Mouse (Mus musculus): ENCODE measurements at regions not wholly inside any gene's neighbourhood (a gene's known extent, or its start where the extent isn't known, plus 50 kb on each side); places are given as distances from the start of the nearest gene placed in this dataset.

DNA sequence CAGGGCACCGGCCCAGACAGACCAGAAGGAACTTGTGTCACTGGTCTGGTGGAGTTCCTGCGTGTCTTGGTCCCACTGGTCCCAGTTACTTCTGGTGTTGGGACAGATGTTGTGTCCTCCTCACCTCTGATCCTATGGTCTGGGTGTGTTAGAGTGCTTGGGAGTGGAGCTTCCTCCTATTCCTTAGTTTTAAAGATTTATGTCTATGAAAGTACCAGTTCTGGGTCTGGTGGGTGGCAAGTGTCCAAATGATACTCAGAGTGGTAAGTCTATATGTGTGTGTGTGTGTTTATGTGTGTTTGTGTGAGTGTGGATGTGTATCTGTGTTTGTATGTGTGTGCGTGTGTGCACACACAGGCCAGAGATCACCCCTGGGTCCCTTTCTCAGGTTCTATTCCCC lies 79.9 kb upstream of the Tpm1 start:
- no peaks in the 10 kb centered on the region for H3K27me3 ChIP-seq (ENCODE audit: control insufficient read depth, insufficient read depth, low read length)
- no peaks in the 10 kb centered on the region for H3K4me1 ChIP-seq (ENCODE audit: control insufficient read depth, insufficient read depth, low read length)
- no peak overlapping the region for H3K27ac ChIP-seq (ENCODE audit: low read depth, low read length)
- H3K9ac ChIP-seq (ENCODE audit: low read length), result no peak overlapping the region
- H3K4me2 ChIP-seq, result no peak overlapping the region
- H3K9me3 ChIP-seq (ENCODE audit: control insufficient read depth, low read length), result no peaks in the 10 kb centered on the region
- no peaks in the 10 kb centered on the region for H3K36me3 ChIP-seq (ENCODE audit: control insufficient read depth, insufficient read depth, low read length)
- DNase-seq (ENCODE audit: low spot score, missing footprints), result peak; percentile 68
- no peak overlapping the region for H3K4me3 ChIP-seq (ENCODE audit: low read depth, low read length)
- 87% methylated on average over 3 of the region's 3 CpGs for WGBS
- no peak for ATAC-seq (ENCODE audit: low FRiP score)

DNA sequence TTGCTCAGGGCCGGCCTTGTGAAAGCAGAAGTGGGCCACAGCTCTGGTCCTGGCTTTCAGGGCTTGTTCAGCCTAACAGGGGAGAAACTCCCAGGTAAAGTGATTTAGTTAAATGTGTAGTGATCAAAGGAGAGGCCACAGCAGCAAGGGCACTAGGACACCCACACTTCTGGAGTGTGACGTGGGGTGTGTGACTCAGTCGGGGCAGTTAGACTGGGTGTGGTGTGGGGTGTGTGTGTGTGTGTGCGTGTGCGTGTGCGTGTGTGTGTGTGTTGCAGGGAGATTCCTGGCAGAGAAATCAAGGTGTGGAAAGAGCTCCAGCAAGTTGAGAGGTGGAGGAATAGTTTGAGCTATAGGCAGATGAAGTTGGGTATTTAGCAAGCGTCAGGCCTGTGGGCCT lies 72.5 kb upstream of the Tpm1 start:
- H3K4me1 ChIP-seq (ENCODE audit: control insufficient read depth, insufficient read depth, low read length), result no peaks in the 10 kb centered on the region
- H3K9me3 ChIP-seq (ENCODE audit: control insufficient read depth, low read length), result no peaks in the 10 kb centered on the region
- no peak for DNase-seq (ENCODE audit: low spot score, missing footprints)
- no peak overlapping the region for H3K27ac ChIP-seq (ENCODE audit: low read depth, low read length)
- ATAC-seq (ENCODE audit: low FRiP score), result no peak
- no peaks in the 10 kb centered on the region for H3K36me3 ChIP-seq (ENCODE audit: control insufficient read depth, insufficient read depth, low read length)
- 92% methylated on average over 7 of the region's 7 CpGs for WGBS
- H3K9ac ChIP-seq (ENCODE audit: low read length), result no peak overlapping the region
- no peak overlapping the region for H3K4me2 ChIP-seq
- H3K4me3 ChIP-seq (ENCODE audit: low read depth, low read length), result no peak overlapping the region
- no peaks in the 10 kb centered on the region for H3K27me3 ChIP-seq (ENCODE audit: control insufficient read depth, insufficient read depth, low read length)

DNA sequence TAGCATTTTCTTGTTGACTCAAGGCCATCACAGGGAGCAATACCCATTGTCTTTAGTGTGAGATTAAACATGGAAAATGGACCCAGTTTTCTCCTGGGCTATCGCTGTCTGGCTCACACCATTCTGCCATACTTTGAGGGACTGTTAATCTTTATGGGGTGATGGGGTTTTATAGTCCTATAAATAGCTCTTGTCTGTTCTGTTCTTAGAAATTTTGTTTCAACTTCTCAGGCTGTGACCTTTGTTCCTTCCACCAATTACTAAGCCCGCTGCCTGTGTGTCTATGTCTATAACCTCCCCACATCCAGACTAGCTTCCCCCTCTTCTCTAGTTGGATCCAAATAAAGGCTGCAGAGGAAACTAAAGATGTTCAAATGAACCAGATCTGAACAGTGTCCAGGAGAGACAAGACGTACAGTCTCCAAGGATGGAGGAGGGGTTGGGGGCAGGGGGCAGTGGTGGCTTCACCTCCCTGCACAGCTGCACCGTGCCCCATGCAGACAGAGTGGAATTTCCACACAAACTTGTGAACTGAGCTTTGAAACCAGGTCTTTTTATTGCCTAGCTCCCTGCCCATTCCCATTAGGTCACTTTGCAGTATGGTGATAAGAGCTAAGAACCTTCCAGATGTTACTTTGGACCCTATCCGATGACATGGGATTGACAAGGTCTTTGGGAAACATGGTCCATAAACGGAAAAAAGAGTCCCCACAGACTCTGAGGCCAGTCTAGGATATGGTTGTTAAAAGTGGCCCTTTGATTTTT lies 69.9 kb upstream of the Tpm1 start:
- no peak overlapping the region for H3K9ac ChIP-seq (ENCODE audit: low read length)
- H3K9me3 ChIP-seq (ENCODE audit: control insufficient read depth, low read length), result no peaks in the 10 kb centered on the region
- no peak overlapping the region for H3K4me3 ChIP-seq (ENCODE audit: low read depth, low read length)
- H3K27ac ChIP-seq (ENCODE audit: low read depth, low read length), result no peak overlapping the region
- ATAC-seq (ENCODE audit: low FRiP score), result no peak
- 83% methylated on average over 6 of the region's 6 CpGs for WGBS
- H3K27me3 ChIP-seq (ENCODE audit: control insufficient read depth, insufficient read depth, low read length), result no peaks in the 10 kb centered on the region
- no peaks in the 10 kb centered on the region for H3K4me1 ChIP-seq (ENCODE audit: control insufficient read depth, insufficient read depth, low read length)
- no peak for DNase-seq (ENCODE audit: low spot score, missing footprints)
- H3K36me3 ChIP-seq (ENCODE audit: control insufficient read depth, insufficient read depth, low read length), result no peaks in the 10 kb centered on the region
- no peak overlapping the region for H3K4me2 ChIP-seq

GRCm38 (mm10) chr9:67118429-67118828 lies 69.2 kb upstream of the Tpm1 start:
- Histone ChIP-seq H3K4me2 (no peak overlapping the region), H3K9ac (ENCODE audit: low read length) (no peak overlapping the region), H3K4me1 (ENCODE audit: control insufficient read depth, insufficient read depth, low read length) (no peaks in the 10 kb centered on the region), H3K27me3 (ENCODE audit: control insufficient read depth, insufficient read depth, low read length) (no peaks in the 10 kb centered on the region), H3K36me3 (ENCODE audit: control insufficient read depth, insufficient read depth, low read length) (no peaks in the 10 kb centered on the region), H3K27ac (ENCODE audit: low read depth, low read length) (no peak overlapping the region), H3K4me3 (ENCODE audit: low read depth, low read length) (no peak overlapping the region), H3K9me3 (ENCODE audit: control insufficient read depth, low read length) (no peaks in the 10 kb centered on the region)
- no peak for ATAC-seq (ENCODE audit: low FRiP score)
- 86% methylated on average over 1 of the region's 1 CpGs for WGBS
- no peak for DNase-seq (ENCODE audit: low spot score, missing footprints)

DNA sequence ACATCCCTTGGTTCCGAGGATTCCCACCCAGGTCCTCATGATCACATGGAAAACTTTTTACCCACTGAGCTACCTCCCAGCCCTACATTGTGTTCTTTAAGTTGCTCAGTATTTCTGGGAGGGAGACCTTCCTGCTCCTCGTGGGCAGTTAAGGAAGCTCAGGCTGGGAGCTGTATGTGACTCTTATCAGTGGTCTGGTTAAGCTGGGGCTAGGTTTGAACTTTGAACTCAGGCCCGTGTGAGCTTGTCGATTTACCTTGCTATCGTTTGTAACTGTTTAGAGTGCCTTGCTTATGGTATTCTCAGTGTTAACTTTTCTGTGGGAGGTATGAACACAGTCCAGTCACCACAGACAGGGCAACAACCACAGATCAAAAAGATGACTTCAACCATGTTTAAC lies 68.4 kb upstream of the Tpm1 start:
- no peaks in the 10 kb centered on the region for H3K9me3 ChIP-seq (ENCODE audit: control insufficient read depth, low read length)
- no peak overlapping the region for H3K27ac ChIP-seq (ENCODE audit: low read depth, low read length)
- no peak overlapping the region for H3K4me3 ChIP-seq (ENCODE audit: low read depth, low read length)
- H3K36me3 ChIP-seq (ENCODE audit: control insufficient read depth, insufficient read depth, low read length), result no peaks in the 10 kb centered on the region
- 84% methylated on average over 5 of the region's 5 CpGs for WGBS
- no peaks in the 10 kb centered on the region for H3K4me1 ChIP-seq (ENCODE audit: control insufficient read depth, insufficient read depth, low read length)
- no peak overlapping the region for H3K9ac ChIP-seq (ENCODE audit: low read length)
- H3K4me2 ChIP-seq, result no peak overlapping the region
- ATAC-seq (ENCODE audit: low FRiP score) (no peak), DNase-seq (ENCODE audit: low spot score, missing footprints) (peak; percentile 28)
- H3K27me3 ChIP-seq (ENCODE audit: control insufficient read depth, insufficient read depth, low read length), result no peaks in the 10 kb centered on the region

DNA sequence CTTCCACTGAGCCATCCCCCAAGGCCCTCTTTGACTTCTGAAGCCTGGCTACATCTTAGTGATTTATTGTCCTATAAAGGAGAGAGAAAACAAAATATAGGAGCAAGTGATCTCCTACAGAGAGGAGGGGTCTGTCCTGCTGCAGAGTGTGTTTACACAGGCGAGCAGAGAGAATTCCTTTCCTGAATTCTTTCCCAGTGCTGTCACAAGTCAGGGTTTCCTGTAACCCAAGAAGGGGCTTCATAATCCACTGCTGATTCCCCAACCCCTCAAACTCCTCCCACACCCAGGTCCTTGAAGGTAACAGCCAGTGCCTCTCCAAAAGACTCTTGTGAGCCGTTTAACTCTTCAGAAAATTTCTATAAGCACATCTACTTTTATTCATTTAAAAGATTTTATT lies 66.8 kb upstream of the Tpm1 start:
- DNase-seq (ENCODE audit: low spot score, missing footprints), result no peak
- 48% methylated on average over 2 of the region's 2 CpGs for WGBS
- Histone ChIP-seq H3K4me1 (ENCODE audit: control insufficient read depth, insufficient read depth, low read length) (no peaks in the 10 kb centered on the region), H3K27me3 (ENCODE audit: control insufficient read depth, insufficient read depth, low read length) (no peaks in the 10 kb centered on the region), H3K9me3 (ENCODE audit: control insufficient read depth, low read length) (no peaks in the 10 kb centered on the region), H3K27ac (ENCODE audit: low read depth, low read length) (no peak overlapping the region), H3K4me3 (ENCODE audit: low read depth, low read length) (no peak overlapping the region), H3K4me2 (no peak overlapping the region), H3K9ac (ENCODE audit: low read length) (no peak overlapping the region), H3K36me3 (ENCODE audit: control insufficient read depth, insufficient read depth, low read length) (no peaks in the 10 kb centered on the region)
- no peak for ATAC-seq (ENCODE audit: low FRiP score)

DNA sequence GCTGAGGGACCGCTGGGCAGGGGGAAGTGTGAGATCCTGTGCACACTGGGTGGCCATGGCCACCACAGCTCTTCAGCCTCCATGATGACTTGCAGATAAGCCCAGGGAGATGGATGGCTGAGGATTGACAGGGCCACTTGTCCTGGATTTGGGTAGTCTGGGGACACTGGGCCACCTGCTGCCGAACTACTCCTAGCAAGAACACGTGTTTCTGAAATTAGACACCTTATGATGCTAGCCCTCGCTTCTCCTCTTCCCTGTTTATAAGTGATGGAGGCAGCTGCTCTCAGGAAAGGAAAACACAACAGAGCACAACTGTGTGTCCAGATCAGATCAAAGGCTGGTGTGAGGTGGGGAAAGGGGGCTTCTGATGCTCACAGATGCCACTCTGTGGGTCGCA lies 64.9 kb upstream of the Tpm1 start:
- Histone ChIP-seq H3K4me2 (no peak overlapping the region), H3K4me3 (ENCODE audit: low read depth, low read length) (no peak overlapping the region), H3K27ac (ENCODE audit: low read depth, low read length) (no peak overlapping the region), H3K9me3 (ENCODE audit: control insufficient read depth, low read length) (no peaks in the 10 kb centered on the region), H3K9ac (ENCODE audit: low read length) (no peak overlapping the region), H3K27me3 (ENCODE audit: control insufficient read depth, insufficient read depth, low read length) (no peaks in the 10 kb centered on the region), H3K4me1 (ENCODE audit: control insufficient read depth, insufficient read depth, low read length) (no peaks in the 10 kb centered on the region), H3K36me3 (ENCODE audit: control insufficient read depth, insufficient read depth, low read length) (no peaks in the 10 kb centered on the region)
- ATAC-seq (ENCODE audit: low FRiP score) (no peak), DNase-seq (ENCODE audit: low spot score, missing footprints) (peak; percentile 45)
- WGBS, result 81% methylated on average over 5 of the region's 5 CpGs

DNA sequence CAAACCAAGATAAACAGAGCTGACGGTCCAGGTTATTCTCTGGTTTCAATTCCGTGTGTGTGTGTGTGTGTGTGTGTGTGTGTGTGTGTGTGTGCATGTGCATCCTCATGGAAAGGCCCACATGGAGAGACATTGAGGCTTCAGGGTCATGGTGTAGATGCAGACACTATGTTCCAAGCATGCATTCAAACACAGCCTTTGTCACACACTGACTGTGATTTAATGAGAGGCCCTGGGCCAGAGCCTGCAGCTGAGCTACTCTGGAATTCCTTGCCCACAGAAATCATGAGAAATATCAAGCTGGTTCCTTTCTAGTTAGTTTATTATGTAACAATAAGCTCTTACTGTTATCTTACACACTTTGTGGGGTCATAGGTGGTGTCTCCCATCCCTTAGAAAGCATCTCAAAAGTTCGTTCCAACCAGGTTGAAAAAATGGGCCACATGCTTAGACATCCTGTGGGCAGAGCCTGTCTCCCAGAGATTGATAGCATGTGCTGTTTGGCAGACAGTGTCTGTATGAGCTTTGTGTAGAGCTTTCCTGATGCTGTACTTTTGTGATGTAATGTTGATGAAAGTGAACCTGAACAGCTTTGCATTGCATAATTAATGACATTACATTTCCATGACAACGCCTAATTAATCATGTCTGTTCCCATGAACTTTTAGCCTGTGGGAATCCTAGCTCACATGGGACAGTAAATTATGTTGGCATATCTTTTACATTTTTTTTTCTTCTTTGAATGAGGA lies 62.8 kb upstream of the Tpm1 start:
- 86% methylated on average over 4 of the region's 4 CpGs for WGBS
- Histone ChIP-seq H3K4me2 (no peak overlapping the region), H3K27ac (ENCODE audit: low read depth, low read length) (no peak overlapping the region), H3K27me3 (ENCODE audit: control insufficient read depth, insufficient read depth, low read length) (no peaks in the 10 kb centered on the region), H3K36me3 (ENCODE audit: control insufficient read depth, insufficient read depth, low read length) (no peaks in the 10 kb centered on the region), H3K4me3 (ENCODE audit: low read depth, low read length) (no peak overlapping the region), H3K9me3 (ENCODE audit: control insufficient read depth, low read length) (no peaks in the 10 kb centered on the region), H3K9ac (ENCODE audit: low read length) (no peak overlapping the region), H3K4me1 (ENCODE audit: control insufficient read depth, insufficient read depth, low read length) (no peaks in the 10 kb centered on the region)
- DNase-seq (ENCODE audit: low spot score, missing footprints), result no peak
- ATAC-seq (ENCODE audit: low FRiP score), result no peak

DNA sequence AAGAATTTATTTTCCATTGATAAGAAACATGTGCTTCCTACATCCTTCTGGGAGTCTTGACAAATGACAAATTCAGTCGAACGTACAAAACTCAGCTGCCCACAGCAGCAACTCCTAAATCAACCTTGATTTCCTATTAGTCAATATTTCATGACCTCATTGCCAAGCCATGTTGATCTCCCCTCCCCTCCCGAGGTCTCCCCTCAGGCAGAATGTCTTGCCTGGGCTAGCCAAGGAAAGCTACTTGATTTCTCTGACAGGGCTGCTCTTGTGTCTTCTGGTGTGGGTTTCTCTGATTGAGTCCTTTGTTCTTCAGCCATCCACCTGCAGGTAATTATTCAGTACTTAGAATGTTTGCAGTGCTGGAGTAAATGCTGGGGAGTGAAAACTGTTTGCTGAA lies 58.7 kb upstream of the Tpm1 start:
- no peaks in the 10 kb centered on the region for H3K36me3 ChIP-seq (ENCODE audit: control insufficient read depth, insufficient read depth, low read length)
- H3K4me3 ChIP-seq (ENCODE audit: low read depth, low read length), result no peak overlapping the region
- H3K27ac ChIP-seq (ENCODE audit: low read depth, low read length), result no peak overlapping the region
- 69% methylated on average over 3 of the region's 3 CpGs for WGBS
- ATAC-seq (ENCODE audit: low FRiP score), result no peak
- no peaks in the 10 kb centered on the region for H3K4me1 ChIP-seq (ENCODE audit: control insufficient read depth, insufficient read depth, low read length)
- H3K9me3 ChIP-seq (ENCODE audit: control insufficient read depth, low read length), result no peaks in the 10 kb centered on the region
- H3K27me3 ChIP-seq (ENCODE audit: control insufficient read depth, insufficient read depth, low read length), result no peaks in the 10 kb centered on the region
- no peak overlapping the region for H3K4me2 ChIP-seq
- H3K9ac ChIP-seq (ENCODE audit: low read length), result no peak overlapping the region
- no peak for DNase-seq (ENCODE audit: low spot score, missing footprints)

Measured in midbrain, embryonic 11.5 days (tissue).